Comparison of ENCODE assay signal across 8 mouse cellular contexts in genomic region chr12:31498936-31499313, GRCm38 (mm10). TPM values are rescaled to one million over a fixed set of nuclear protein-coding genes. Genes with fewer than 3 reads are reported as not detected.
A peak's percentile ranks its signal among the peaks of the same experiment; 100 is the strongest.
DNase-seq lines count a peak whose midpoint lies in the region; ATAC-seq lines count a peak whose summit lies in the region.

No protein-coding gene starts in this region.

- ATAC-seq in heart, embryonic 15.5 days (replicated peaks; ENCODE audit: insufficient number of reproducible peaks, insufficient read depth, low FRiP score, low read depth) = no peak
- ATAC-seq in activated CD4-positive, CD25-positive, alpha-beta regulatory T cell, adult 4 months = peak; percentile 12
- 0 out of 2 replicates have a peak, but pooled peaks have one; percentile 4 for ATAC-seq in hindbrain, embryonic 13.5 days (ENCODE audit: low FRiP score)
- ATAC-seq in megakaryocyte progenitor cell, adult 5-6 weeks (replicated peaks; ENCODE audit: poor library complexity) = peak; percentile 29

- H3K9ac ChIP-seq in heart, embryonic 15.5 days = peak overlapping the region; percentile 94
- peak overlapping the region; percentile 89 for H3K9ac ChIP-seq in hindbrain, embryonic 13.5 days

- peak overlapping the region; percentile 88 for H3K27ac ChIP-seq in heart, embryonic 15.5 days
- H3K27ac ChIP-seq in hindbrain, embryonic 13.5 days = peak overlapping the region; percentile 96

- peaks cover 13% of the 10 kb centered on the region for H3K4me1 ChIP-seq in heart, embryonic 15.5 days (replicated peaks)
- peaks cover 27% of the 10 kb centered on the region for H3K4me1 ChIP-seq in hindbrain, embryonic 13.5 days (replicated peaks)

- no peaks in the 10 kb centered on the region for H3K9me3 ChIP-seq in heart, embryonic 15.5 days (replicated peaks)
- H3K9me3 ChIP-seq in hindbrain, embryonic 13.5 days = no peaks in the 10 kb centered on the region

- H3K36me3 ChIP-seq in heart, embryonic 15.5 days = peaks cover 5% of the 10 kb centered on the region; the same call in 1 of the 2 replicates
- H3K36me3 ChIP-seq in hindbrain, embryonic 13.5 days = peaks cover 6% of the 10 kb centered on the region

- peak overlapping the region; percentile 96 for H3K4me3 ChIP-seq in heart, embryonic 15.5 days
- H3K4me3 ChIP-seq in hindbrain, embryonic 13.5 days = peak overlapping the region; percentile 94

- DNase-seq in heart, adult 18-20 months = no peak
- no peak for DNase-seq in embryo, embryonic 9.5 days (ENCODE audit: extremely low spot score)
- no peak for DNase-seq in gastrocnemius, adult 8-10 months (ENCODE audit: low spot score in 2 of 2)
- DNase-seq in embryo, embryonic 10 days (ENCODE audit: low spot score) = no peak

- H3K27me3 ChIP-seq in heart, embryonic 15.5 days = no peaks in the 10 kb centered on the region
- H3K27me3 ChIP-seq in hindbrain, embryonic 13.5 days = no peaks in the 10 kb centered on the region

- under 1% methylated on average over 25 of the region's 25 CpGs for WGBS in heart, embryonic 15.5 days
- WGBS in hindbrain, embryonic 13.5 days = 1% methylated on average over 25 of the region's 25 CpGs

- H3K4me2 ChIP-seq in heart, embryonic 15.5 days = peak overlapping the region; percentile 85
- H3K4me2 ChIP-seq in hindbrain, embryonic 13.5 days = peak overlapping the region; percentile 87

RNA-seq across cellular contexts. Expression of gene Cbll1, which starts 0.5 kb away (rescaled TPM):
- 7.0 and 10.0 TPM in 2 replicates for polyA plus RNA-seq in heart, embryonic 15.5 days (2015; fragmentation: Nextera tagmentation; extraction: Ambion mirVana)
- total RNA-seq in heart, adult 18-20 months (2021) = 10 to 100 TPM in 1 of 2 experiments, 1 to 10 TPM in 1; 9.1 to 10.1 TPM
- 10 to 100 TPM; 24.7 to 25.9 TPM for polyA plus RNA-seq in activated CD4-positive, CD25-positive, alpha-beta regulatory T cell, adult 4 months (2017; shearing (Covaris generic))
- polyA plus RNA-seq in hindbrain, embryonic 13.5 days (2015; fragmentation: Nextera tagmentation; extraction: Ambion mirVana) = 18.3 and 18.9 TPM in 2 replicates
- 48.2 and 52.8 TPM in 2 replicates for total RNA-seq in megakaryocyte progenitor cell, adult 5-6 weeks (2015)
- total RNA-seq in megakaryocyte progenitor cell, adult 5-6 weeks (2017) = 6.4 and 7.5 TPM in 2 replicates
- total RNA-seq in gastrocnemius, adult 8-10 months (2022) = 10 to 100 TPM in 3 of 4 experiments, 1 to 10 TPM in 1; 9.7 to 14.7 (median 12.0) TPM
